Mouse (Mus musculus): ENCODE measurements around the gene Sez6l. TPM values are rescaled to one million over a fixed set of nuclear protein-coding genes. Genes with fewer than 3 reads are reported as not detected.
A peak's percentile ranks its signal among the peaks of the same experiment; 100 is the strongest.
"Not testable (repeated sequence)": the region's sequence is repeated elsewhere in the genome, so short reads cannot be mapped to it uniquely, and the experiment has no call there.

Sez6l gene
- total RNA-seq, 1 experiment from 2014 or later: 4.6 TPM

DNA sequence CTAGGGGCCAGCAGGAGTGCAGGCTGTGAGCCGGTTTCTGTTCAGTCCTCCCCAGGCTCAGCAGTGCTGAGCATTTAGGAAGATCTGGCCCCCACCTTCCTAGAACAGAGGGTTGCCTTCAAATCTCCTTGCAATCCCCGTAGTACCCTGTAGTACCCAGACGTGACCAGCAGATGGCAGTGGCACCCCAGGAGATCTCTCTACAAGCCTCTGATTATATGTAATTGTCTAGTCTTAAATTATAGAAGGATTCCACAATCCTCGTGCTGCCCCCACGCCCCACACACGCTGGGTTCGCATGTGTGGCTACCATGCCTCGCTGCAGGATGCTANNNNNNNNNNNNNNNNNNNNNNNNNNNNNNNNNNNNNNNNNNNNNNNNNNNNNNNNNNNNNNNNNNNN is 144.0 kb downstream of the Sez6l start:
- DNase-seq: peak; percentile 75

DNA sequence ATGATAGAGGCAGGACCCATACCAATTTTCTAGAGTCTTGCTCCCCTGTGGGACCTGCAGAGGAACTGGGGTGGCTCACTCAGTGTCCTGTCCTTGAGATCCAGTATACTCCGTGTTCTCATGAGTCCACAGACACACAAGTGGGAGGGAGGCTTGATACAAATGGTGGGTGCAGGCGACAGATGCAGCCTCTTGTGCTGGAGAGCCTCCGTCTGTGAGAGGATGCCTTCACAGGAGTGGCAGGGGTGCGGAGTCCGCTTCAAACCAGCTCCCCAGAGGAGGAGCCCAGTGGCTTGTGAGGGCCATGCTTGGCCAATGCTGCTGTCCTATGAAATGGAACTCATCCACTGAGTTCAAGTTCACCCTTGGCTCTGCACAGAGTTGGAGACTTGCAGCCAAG is 145.0 kb downstream of the Sez6l start:
- no peak for DNase-seq

DNA sequence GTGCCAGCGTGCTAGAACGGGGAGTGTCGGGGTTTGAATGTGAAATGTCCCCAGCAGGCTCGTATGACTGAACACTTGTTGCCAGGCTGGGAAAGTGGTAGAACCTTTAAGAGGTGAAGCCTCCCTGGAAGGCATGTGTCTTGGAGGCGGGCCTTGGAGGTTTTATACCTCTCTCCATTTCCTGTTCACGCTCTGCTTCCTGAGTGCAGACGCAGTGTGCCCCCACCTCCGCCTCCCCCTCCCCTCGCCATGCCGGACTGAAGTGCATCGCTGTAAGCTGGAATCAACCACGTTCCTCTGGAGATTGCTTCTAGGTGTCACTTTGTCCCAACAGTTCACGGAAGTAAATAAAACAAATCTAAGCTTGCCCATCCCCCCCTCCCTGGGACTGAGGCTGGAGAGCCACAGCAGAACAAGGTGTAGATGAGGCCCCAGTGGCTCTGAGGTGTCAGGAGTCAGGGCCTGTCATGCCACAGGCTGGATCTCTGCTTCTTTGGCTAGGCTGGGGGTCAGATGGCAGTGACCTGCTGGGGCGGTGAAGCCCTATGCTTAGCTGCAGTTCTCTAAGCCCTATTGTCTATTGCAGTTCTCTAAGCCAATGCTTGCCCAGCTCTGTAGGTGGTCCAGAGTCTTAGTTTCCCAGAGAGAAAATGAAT is 145.7 kb downstream of the Sez6l start:
- no peak for DNase-seq

DNA sequence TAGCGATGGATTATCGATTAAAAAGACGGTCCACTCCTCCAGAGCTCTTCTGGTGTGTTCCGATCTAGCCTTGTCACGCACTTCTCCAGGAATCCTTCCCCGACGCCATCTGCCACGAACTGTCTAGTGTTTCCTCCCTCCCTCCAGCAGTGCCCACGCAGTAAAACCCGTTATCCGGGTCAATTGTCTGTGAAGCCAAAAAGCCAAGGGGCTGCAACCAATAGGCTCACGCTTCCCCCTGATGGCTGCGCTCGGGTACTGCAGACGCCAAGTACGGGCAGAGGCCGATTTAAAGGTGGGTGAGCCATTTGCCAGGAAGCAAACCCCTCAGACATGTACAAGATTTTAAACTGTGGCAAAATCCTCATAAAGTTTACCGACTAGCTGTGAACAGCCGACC is 148.0 kb downstream of the Sez6l start:
- peak; percentile 75 for DNase-seq

DNA sequence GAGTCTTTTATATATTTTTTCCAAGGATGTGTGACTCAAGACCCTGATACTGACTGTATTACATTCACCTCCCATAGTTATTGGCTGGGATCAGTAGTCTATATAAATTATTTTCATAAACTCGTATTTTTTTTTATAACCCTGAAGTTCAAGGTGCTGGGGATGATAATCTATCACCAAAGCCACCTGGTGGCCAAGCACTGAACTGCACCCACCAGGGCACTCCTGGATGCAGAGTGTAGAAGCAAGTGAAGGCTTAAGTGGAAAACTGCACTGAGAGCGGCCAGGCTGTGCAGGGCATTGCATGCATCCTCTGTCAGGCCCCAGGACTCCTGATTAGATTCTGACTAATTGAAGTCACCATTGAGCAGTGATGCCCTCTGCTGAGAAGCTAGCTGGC is 149.7 kb downstream of the Sez6l start:
- DNase-seq: peak; percentile 77

DNA sequence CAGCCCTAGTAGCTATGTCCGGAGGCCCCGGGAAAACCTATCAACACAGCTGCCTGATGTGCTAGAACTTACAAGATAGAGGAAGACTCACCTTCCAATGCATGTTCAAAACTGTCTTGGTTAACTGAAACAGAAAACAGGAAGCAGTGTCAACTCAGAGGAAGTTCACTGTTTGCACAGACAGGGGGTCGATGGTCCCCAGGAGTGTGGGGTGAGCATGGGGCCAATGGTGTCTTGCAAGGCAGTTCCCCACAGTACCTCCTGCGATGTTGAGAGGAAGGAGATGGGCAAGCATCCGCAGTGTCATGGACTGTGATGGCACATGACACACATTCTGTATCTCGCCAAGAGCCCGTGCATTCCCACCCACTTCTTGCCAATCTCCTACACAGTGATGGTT is 150.3 kb downstream of the Sez6l start:
- DNase-seq: no peak

DNA sequence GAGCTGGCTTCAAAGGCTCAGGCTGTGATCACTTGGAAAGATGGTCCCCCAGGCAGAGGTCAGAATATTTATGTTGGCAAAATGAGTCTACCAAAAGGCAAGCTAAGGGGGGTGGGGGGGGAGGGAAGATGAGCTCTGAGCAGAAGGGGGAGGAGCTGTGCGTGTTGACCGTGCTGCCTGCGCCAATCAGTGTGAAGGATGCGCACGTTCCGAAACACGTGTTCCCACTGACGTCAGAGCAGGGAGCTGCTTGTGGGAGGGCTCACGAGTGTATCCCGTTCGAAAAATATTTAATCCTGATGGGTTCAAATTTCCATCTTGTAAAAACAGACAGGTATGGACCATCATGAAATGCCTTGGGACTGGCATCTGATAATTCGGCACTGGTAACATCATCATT is 157.4 kb downstream of the Sez6l start:
- no peak for DNase-seq

DNA sequence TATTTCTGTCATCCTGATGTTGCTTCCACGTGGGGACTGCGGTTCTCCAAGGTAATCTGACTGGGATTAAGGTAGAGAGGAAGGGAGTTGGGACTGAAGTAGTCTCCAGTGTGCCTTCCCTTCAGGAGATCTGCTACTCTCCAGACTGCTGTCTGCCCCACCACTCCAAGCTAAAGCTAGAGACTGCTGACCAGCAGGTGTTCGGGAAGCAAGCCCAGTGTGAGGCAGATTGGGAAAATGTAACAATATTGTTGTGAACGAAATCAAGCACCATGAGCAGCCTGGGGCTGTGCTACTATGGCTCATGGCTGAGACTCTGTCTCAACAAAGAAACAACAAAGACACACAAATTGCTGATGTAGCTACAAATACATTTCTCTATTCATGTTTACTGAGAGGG is 159.0 kb downstream of the Sez6l start:
- no peak for DNase-seq

DNA sequence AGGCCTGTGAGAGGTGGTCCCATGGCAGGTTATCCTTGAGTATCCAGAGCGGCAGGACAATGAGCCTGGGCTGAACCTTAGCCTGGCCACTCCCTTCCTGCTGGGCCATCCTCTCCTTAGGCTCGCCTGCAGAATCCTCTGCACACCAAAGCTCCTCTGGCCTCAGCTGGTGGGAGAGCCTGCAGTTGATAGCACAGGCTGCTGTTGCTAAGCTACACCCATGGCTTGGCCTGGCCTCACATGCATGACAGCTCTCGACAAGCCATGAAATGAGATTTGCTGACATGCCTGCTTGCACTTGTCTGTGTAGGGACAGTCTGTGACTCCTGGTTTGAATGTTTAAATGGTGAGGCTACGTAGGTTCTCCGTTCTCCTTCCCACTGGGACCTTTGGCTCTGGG is 160.3 kb downstream of the Sez6l start:
- DNase-seq: no peak

DNA sequence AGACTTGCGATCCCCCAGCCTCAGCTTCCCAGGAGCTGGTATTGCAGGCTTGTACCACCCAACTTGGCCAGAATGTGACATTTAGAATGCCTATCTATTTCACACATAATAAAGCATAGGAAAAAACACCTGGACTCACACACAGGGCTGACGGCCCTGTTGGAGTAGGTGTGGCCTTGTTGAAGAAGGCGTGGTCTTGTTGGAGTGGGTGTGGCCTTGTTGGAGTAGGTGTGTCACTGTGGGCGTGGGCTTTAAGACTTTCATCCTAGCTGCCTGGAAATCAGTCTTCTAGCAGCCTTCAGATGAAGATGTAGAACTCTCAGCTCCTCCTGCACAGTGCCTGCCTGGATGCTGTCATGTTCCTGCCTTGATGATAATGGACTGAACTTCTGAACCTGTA is 164.2 kb downstream of the Sez6l start:
- not testable (repeated sequence) for DNase-seq

DNA sequence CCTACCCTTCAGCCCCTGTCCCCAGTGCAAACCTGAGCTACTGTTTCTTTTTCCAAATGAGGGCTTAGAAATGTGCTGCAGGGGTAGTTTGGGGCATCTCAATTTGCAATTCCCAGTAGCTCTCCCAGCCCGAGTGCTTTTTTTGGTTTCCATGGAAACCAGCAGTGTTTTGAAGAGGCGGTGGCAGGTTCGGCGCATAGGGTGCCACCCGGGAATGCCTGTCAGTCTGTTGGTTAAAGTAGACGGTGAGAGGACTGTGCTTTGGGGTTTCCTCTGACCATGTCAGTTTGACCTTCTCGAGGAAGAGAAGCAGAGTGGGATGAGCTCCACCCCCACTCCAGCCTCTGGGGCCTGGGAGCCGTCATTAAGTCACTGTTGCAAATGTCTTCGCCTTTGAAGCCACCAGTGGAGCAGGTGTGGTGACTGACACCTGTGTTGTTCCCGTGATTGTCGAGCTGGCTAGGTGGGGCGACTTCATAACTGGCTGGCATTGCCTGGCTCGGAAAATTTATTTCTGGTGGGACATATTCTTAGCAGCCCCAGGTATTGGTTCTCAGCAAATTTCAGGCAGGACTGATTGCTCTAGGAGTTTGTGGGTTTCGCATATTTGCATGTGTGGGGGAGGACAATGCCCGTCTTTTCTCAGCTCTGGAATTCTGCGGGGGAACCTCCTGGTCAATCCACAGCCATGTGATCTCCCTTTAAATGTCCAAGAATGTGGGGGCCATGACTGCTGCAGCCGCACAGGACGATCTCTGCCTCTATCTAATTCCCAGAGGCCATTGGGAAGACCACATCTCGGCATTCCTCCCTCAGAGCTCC is 165.3 kb downstream of the Sez6l start:
- DNase-seq: no peak

DNA sequence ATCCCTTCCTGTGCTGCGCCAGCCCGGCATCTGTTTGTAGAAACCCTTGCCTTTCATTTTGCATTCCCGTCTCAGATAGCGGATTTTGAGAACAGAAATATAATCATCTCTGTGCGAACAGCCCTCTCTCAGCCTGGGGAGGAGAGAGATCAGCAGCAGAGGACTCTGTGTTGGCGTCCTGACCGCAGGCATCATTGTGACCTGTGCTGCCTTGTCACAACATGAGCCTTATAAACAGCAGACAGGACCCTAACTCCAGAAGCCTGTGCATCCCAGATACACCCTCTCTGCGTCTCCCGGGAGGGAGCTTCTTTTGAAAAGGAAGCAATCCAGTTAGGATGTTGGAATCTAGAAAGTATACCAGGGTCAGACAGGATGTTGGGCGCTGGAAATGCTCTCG is 165.9 kb downstream of the Sez6l start:
- no peak for DNase-seq

DNA sequence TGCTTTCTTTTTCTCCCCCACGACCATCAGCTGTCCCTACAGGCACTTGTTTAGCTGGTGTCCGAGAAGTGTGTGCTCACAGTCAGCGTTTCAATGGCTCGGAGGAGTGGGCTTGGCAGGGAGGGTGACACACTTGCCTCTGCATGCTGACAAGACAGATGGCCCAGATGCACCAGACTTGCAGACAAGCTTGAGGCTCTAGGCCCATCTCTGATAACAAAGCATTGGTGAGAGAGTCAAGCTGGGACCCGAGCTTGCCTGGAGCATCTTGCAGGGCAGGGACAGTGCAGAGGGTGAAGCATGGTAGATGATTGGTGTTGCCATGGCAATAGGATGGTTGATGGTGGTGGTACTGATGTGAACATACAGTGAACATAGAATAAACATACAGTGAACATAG is 167.7 kb downstream of the Sez6l start:
- no peak for DNase-seq

DNA sequence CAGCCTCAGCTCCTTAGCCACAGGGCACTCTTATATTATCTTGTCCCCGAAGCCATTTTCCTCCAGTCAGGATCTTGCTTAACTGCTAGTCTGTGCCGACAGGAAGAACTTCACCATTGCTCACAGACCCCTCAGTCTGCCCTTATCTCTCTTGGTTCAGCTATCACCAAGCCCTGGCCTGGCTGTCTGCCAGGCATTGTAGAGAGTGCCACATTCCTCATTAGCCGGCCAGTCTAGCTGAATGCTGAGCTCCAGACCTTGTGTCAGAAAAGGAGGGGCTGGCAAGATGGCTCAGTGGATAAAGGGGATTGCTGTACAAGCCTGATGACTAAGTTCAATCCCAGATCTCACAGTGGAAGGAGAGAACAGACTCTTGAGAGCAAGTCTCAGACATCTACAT is 171.0 kb downstream of the Sez6l start:
- no peak for DNase-seq

DNA sequence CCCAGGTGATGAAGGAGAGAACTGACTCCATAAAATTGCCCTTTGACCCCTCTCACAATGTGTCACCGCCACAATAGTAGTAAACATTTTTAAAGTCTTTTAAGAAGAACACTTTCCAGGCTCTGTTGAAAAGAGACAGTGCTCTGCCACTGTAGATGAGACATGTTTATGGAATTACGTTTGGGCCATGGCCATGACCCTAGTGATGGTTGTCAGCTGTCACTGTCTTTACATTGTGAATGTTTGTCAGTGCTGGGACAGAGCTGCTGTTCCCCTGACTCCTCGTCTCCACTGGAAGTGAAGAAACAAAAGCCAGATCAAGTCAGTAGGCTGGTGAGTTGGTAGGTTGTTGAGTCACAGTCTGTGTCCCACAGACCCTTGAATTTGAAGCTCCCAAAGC is 174.5 kb downstream of the Sez6l start:
- DNase-seq: no peak

DNA sequence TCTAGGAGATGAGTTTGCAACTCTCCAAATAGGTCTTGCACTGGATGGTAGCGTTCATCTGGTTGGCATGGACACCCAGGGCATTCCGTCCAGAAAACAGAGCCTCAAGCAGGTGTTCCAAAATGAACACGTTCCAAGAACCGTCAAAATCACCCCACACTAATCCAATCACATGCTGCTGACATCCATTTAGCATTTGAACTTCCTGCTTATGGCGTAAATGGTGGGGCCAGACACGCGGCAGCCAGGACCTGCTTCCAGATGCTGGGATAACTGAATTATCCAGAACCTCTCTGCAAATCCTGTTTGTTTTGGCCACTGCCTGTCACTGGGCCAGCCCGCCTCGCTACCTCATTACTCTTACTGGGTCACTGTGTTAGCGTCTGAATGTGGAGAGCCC is 177.7 kb downstream of the Sez6l start:
- no peak for DNase-seq

DNA sequence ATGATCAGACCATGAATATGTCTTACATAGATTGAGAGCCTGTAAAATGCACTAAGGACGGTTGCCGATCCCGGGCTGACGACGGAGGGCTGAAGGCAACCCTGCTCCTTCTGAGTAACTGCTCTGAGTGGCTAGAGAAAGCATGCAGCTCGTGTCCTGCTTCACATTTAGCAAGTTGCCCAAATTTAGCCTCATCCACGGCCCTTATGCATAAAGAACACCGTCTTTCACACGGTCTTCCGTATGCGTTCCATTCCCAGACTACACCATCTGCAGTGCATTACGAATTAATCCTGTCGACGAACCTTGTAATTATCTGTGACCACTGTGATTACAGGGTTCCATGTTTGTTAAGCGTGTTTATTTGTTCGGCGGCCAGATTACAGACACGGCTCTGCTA is 180.9 kb downstream of the Sez6l start:
- no peak for DNase-seq

DNA sequence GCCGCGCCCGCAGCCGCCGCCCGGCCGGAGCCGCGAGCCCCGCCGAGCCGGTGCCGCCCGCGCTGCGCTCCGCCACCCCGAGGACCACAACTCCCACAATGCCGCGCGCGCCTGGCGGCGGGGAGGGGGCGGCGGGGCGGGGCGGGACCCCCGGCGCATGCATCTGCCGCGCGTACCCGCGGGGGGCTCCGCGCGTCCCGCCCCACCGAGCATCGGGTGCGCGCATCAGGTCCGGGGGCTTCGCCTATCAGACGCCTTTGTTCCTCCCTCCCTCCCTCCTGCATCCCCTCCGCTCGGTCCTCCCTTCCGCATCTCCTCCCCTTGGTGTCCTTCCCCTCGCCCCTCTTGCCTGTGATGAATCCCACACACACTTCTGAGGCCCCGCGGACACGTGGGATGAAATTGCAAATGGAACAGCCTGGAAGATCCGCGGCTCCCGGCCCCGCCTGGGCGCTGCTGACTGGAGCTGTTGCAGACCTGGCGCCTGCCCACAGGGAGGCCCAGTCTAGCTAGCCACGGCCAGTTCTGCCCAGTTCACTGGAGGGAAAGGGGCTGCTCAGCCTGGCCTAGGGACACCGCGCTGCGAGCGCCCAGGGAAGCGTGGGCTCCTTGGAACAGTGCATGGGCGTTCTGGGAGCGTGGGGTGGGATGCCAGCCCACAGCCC is 182.1 kb downstream of the Sez6l start, which contains the start of gene Asphd2:
Asphd2 (minus strand) TSS at position 88 of the 665 bp plus-strand sequence.
- peak; percentile 36 for DNase-seq

DNA sequence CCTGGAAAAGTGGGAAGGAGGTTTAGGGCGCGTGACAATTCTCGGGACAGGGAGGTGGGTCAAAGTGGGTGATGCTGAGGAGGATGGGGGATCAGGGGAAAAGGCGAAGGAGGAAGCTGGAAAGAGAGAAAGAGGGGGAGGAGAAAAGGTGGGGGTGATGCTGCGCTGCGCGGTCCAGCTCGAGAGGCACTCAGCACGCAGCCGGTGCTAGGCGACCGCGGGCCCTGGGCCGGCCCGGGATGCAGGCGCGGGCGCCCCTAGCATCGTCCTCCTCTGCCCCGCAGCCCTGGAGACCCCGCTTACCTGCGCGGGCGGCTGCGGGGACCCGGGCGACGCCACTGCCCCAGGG is 182.6 kb downstream of the Sez6l start:
- DNase-seq: no peak

DNA sequence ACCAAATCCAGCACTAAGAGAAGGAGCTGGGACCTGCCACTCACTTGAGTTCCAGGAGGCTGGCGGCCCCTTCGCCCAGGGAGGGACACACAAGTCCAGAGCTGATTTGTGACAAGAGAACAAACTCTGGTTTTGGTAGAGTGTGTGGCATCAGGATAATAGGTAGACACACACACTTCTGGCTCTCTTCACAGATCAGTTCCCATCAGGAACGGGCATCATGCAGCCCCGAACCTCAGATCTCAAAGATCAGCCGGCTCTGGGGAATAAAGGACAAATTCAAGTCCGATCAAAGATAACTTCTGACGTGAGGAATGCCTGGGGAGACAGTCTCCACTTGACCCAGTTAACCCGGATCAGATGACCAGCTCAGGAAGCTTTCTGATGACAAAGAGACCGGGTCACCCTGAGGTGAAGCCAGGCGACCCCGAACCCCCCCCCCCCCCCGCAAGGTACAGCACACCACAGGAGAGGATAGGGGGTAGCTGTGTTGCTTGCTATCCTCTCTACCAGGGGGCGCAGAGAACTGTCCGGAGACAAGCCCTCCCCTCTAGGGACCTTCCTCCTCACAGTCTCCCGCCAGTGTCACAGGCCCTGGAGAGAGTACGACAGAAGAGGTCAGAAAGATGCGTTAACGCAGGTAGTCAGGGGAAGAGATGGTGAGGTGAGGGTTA is 183.1 kb downstream of the Sez6l start:
- no peak for DNase-seq

DNA sequence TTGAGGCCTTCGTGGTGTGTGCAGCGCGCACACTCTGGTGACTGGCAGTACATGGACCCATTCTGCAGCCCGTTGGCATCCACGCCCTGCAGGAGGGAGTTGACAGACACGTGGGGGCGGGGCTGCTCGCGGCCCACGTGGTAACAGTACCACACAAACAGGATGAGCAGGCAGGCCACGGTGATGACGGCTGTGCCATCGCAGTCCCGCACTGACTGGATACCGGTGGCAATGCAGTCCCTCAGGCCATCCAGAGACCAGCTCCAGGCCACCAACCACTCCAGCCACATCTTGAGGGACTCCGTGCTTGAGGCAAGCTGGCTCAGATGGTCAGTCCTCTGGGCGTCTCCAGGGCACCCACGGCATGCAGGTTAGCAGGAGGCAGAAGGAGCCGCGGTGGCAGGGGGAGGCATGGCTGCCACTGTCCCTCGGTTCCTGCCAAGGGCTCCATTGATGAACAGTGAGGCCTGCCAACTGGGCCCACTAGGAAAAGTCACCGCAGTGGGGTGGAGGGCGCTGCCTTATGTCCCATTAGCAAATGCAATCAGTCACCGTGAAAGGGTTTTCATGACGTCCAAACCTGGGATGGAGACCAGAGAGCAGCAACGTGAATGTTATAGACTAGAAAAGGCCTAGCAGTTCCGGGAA is 185.2 kb downstream of the Sez6l start:
- no peak for DNase-seq

DNA sequence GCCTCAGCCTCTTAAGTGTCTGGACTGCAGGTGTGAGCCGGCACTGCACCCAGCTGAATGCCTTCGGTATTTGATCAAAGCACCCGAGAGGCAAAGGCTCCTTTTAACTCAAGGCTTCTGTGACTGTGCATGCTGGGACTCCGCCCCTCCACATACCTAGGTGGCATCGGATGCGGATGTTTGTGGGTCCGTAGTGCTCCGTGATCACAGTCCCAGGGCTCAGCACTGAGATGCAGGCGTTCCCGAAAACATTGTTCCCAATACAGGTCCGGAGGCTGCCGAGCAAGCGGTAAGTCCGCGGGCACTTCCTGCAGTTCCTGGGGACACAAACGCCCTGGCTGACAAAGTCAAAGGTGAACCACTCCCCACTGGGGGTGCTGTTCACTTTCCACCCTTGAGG is 186.0 kb downstream of the Sez6l start:
- DNase-seq: no peak

All from adrenal gland, postnatal 25 days (tissue).